Mouse (Mus musculus) activated CD4-positive, CD25-positive, alpha-beta regulatory T cell (primary cell): ENCODE measurements around the gene Mpdz. TPM values are rescaled to one million over a fixed set of nuclear protein-coding genes. Genes with fewer than 3 reads are reported as not detected.

ENCODE experiments used
- polyA plus RNA-seq, 2 experiments: library from polyadenylated mRNA; unstranded; fragments of 100-300 nt; shearing (Covaris generic); gene quantifications; one replicate each; pipeline ENCODE4 v1.2.1; 2017

The Mpdz gene
- polyA plus RNA-seq = 1 to 10 TPM in 1 of 2 experiments, not detected in 1; 1.2 TPM

GRCm38 (mm10) chr4:81442078-81442981 is at the start of gene Mpdz:
TSS of gene Mpdz (minus strand) at chr4:81442815.

